Mouse (Mus musculus) brain, embryonic 14.5 days (tissue): ENCODE measurements around the gene Sp2.

ENCODE experiments used
- CTCF ChIP-seq: fragments of 200-500 bp; IDR thresholded peaks from 2 replicates; pipeline ENCODE4 v1.5.1; 2012; ENCODE audit warnings: inconsistent platforms, mild to moderate bottlenecking, moderate library complexity, borderline replicate concordance; ENCODE audit not compliant: insufficient read depth, insufficient read length; ENCODE audit errors: extremely low read depth
- POLR2A ChIP-seq: fragments of 200-500 bp; IDR thresholded peaks from 2 replicates; pipeline ENCODE4 v1.6.1; 2012; ENCODE audit warnings: mild to moderate bottlenecking, inconsistent platforms, borderline replicate concordance; ENCODE audit not compliant: poor library complexity, insufficient read depth, insufficient read length, severe bottlenecking; ENCODE audit errors: extremely low read depth

DNA sequence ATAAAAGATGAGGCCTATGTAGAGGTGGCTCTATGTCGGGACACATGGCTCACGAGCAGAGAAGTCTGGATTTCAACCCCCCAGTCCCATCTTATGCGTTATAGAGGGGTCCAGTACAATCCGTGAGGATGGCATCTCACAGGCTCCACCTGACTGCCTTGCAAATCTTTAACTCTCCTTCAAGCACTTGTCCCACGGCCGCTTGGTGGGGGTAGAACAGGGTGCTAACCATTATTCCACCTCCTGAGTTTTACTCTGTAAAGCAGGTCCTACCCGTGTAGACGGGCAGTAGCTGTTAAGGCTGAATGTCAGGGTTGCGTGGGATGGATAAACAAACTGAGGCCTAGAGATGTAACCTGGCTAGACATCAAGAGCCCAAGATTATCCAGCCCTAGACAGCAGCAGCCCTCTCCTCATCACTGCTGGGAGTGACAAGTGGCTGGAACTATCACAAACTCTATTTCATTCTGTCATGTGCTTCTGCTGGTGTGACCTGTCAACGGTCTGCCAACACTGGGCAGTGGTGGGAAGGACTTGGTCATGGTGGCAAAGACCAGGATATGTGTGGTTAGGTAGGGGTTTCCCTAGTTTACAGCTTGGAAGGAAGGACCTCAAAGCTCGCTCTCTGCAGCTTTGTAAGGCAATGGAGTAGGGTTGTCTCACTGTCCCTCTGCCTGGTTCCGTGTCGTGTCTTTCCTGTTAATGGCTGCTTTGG lies 49.0 kb downstream of the Sp2 start:
- TF ChIP-seq POLR2A = no peak
- no peak for TF ChIP-seq CTCF
